Mouse (Mus musculus): ENCODE results near the gene Ppp1r21. TPM values are rescaled to one million over a fixed set of nuclear protein-coding genes. Genes with fewer than 3 reads are reported as not detected.

The Ppp1r21 gene
- polyA plus RNA-seq (2015; fragmentation: Nextera tagmentation; extraction: Ambion mirVana): 7.8 and 8.6 TPM in 2 replicates

DNA sequence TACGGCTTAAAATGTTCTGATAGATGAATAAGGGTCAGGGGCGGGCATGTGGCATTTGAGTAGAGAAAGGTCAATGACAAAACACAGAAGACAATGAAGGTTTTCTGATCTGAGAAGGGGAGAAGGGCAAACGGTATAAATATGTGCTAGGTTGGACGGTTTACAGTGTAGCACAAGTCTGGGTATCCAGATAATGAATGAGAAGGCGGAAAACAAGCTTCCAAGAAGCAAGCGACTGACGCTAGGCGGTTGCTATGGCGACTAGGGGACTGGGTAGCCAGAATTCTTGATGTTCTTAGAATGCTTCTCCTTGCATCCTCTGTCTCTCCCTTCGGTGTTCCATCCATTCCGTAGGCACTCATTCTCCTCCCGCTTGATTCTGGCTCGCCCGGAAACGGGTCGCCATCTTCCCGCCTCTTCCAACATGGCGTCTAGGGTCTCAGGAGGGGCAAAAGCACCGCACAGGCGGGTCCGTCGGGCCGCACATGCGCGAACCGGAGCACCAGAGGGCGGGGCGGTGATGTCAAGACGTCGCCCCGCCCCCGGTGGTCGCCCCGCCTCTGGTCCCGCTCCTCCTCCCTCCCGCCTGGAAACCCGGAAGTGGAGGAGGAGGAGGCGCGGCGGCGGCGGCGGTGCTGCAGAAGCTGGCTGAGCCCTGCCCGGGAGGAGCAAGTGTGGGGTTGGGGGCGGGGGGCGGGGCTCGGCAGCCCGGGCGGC lies at the start of gene Ppp1r21:
Gene Ppp1r21, plus strand, starts transcription at position 600 of the 717 bp plus-strand sequence.

DNA sequence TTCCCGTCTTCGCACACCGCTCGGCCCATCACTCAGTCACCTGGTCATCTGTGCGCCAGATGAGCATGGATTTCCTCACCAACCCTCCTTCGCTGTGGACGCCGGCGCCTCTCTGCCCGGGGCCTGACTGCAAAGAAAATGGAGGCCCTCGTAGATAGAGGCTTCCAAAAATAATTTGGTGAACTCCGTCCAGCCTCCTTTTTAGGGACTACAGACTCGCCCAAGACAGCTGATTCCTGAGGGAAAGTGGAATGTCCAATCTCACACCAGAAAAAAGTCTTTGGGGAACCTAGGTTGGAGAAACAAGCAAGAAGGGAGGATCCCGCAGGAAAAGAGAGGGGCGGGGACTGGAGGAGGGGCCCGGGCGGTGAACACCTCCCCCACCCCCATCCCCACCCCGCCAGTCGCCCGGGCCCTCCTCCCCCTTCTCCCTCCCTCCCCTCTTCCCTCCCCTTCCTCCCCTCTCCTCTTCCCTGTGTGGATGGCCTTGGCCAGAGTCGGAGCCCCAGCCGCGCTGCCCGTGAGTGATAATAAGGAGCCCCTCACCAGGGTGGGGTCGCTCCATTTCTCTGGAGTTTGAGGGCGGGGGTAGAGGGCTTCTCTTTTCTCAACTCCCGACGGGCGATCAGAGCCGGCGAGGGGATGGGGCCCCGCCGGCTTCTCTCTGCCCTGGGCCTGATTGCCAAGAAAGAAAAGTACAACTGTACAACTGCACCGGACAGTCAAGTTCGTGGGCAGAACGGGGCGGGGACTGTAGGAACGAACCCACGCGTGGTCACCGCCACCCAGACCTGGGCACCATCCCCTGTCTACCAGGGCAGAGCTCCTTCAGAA lies 67.5 kb downstream of the Ppp1r21 start, which contains the start of gene Ston1:
Gene Ston1, plus strand, starts transcription at position 463 of the 834 bp plus-strand sequence.

Other genes starting within 250 kb of the Ppp1r21 start
- gene Foxn2, start 89.4 kb upstream of the Ppp1r21 start, polyA plus RNA-seq (2015; fragmentation: Nextera tagmentation; extraction: Ambion mirVana): 9.6 and 11.6 TPM in 2 replicates
- gene Ston1, start 67.6 kb downstream of the Ppp1r21 start, polyA plus RNA-seq (2015; fragmentation: Nextera tagmentation; extraction: Ambion mirVana): 2.2 and 2.6 TPM in 2 replicates
- gene Gtf2a1l, start 138.5 kb downstream of the Ppp1r21 start, polyA plus RNA-seq (2015; fragmentation: Nextera tagmentation; extraction: Ambion mirVana): not detected in 2 replicates